Mouse (Mus musculus): ENCODE results near the gene Sugt1.

DNA sequence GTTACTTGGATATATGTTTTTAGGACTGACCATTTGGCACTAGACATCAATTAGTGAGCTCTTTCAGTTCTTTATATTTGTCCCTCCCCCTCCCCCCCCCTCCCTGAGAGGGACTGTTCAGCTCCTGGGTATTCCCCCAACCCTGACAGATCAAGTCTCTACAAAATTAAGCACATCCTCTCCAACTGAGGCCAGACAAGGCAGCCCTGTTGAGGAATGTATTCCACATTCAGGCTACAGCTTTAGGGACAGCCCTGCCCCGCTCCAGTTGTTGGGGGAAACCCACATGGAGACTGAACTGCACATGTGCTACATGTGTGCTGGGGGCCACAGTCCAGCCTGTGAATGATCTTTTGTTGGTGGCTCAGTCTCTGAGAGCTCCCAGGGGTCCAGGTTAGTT is 34.6 kb upstream of the Sugt1 start:
- TF ChIP-seq CTCF (IDR thresholded peaks at IDR 0.05; ENCODE audit: low read depth), result no peak
- TF ChIP-seq EP300 (IDR thresholded peaks at IDR 0.05; ENCODE audit: low read depth), result no peak
